Mouse (Mus musculus) heart, embryonic 11.5 days (tissue): ENCODE measurements around the gene Rtl5. TPM values are rescaled to one million over a fixed set of nuclear protein-coding genes. Genes with fewer than 3 reads are reported as not detected.

Experiments
- ATAC-seq: fragments of 200-750 bp; cut with Nextera tagmentation; replicated peaks from 2 replicates; pipeline ENCODE4 v1.8.0; 2017; ENCODE audit warnings: moderate library complexity; ENCODE audit not compliant: insufficient number of reproducible peaks, low FRiP score, low TSS enrichment
- H3K27ac ChIP-seq: fragments of 300-500 bp; sonication (generic); 2 replicates; pipeline ENCODE4 v1.5.1; 2014; ENCODE audit warnings: mild to moderate bottlenecking, low read depth, low read length
- H3K27me3 ChIP-seq: fragments of 300-500 bp; sonication (generic); 2 replicates; pipeline ENCODE4 v1.6.1; 2014; ENCODE audit warnings: mild to moderate bottlenecking, low read length, mixed read lengths; ENCODE audit not compliant: control insufficient read depth, insufficient read depth
- H3K36me3 ChIP-seq: fragments of 300-500 bp; sonication (generic); 2 replicates; pipeline ENCODE4 v1.6.1; 2014; ENCODE audit warnings: mild to moderate bottlenecking, low read length, moderate library complexity, mixed read lengths; ENCODE audit not compliant: control insufficient read depth, insufficient read depth
- H3K4me1 ChIP-seq: fragments of 300-500 bp; sonication (generic); 2 replicates; pipeline ENCODE4 v1.6.1; 2014; ENCODE audit warnings: low read length; ENCODE audit not compliant: control insufficient read depth, insufficient read depth
- H3K4me2 ChIP-seq: fragments of 300-500 bp; sonication (generic); 2 replicates; pipeline ENCODE4 v1.6.1; 2014; ENCODE audit warnings: mild to moderate bottlenecking, moderate library complexity
- H3K4me3 ChIP-seq: fragments of 300-500 bp; sonication (generic); 2 replicates; pipeline ENCODE4 v1.5.1; 2014; ENCODE audit warnings: low read depth, low read length
- H3K9ac ChIP-seq: fragments of 300-500 bp; sonication (generic); 2 replicates; pipeline ENCODE4 v1.6.1; 2014; ENCODE audit warnings: mild to moderate bottlenecking, low read depth, low read length, moderate library complexity
- H3K9me3 ChIP-seq: fragments of 300-500 bp; sonication (generic); replicated peaks from 2 replicates; pipeline ENCODE4 v1.6.1; 2016; ENCODE audit warnings: low read length; ENCODE audit not compliant: control insufficient read depth
- WGBS: fragments of 180-500 bp; shearing (Covaris S2); extraction: QIAGEN DNeasy Blood & Tissue Kit; methylation state at CpG from one replicate; pipeline ENCODE4 v1.1.7; 2014; ENCODE audit not compliant: insufficient replicate concordance; 5-methylcytosine and 5-hydroxymethylcytosine counted together
- polyA plus RNA-seq: library from polyadenylated mRNA; unstranded; fragments of >200 nt; fragmentation: Nextera tagmentation; extraction: Ambion mirVana; gene quantifications from 2 replicates; pipeline ENCODE4 v1.2.1, GENCODE M21; 2014

The Rtl5 gene
- polyA plus RNA-seq, 1 experiment from 2014 or later: 0.92 TPM

GRCm38 (mm10) chrX:102035671-102036070, 35.4 kb downstream of the Rtl5 start:
- no peak overlapping the region for H3K27ac ChIP-seq
- H3K9me3 ChIP-seq: no peaks in the 10 kb centered on the region
- 46% methylated on average over 3 of the region's 3 CpGs for WGBS
- ATAC-seq: no peak
- H3K36me3 ChIP-seq: peaks cover 3% of the 10 kb centered on the region; the same call in 1 of the 2 replicates
- no peak overlapping the region for H3K9ac ChIP-seq
- H3K4me1 ChIP-seq: no peaks in the 10 kb centered on the region
- no peak overlapping the region for H3K4me2 ChIP-seq
- H3K27me3 ChIP-seq: no peaks in the 10 kb centered on the region; the same call in 1 of the 2 replicates
- H3K4me3 ChIP-seq: no peak overlapping the region

GRCm38 (mm10) chrX:102033566-102033965, 37.5 kb downstream of the Rtl5 start:
- ATAC-seq: no peak

DNA sequence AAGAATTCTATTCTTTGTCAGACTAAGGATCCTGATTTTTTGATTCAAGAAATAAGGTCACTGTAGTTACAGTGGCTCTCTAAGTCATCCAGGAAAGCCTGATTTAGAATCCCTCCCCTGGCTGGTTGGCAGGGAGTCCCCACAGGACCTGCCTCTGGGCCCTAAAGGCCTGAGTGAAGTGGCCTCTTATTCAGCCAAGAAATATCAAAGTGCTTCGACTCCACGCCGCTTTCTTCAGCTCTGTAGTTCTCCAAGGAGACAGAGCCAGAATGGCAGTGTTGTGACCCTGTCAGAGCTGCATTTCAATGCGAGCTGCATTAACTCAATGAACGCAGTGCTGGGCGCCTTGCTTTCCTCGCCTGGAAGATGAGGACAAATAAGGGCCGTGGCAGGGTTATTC, 38.7 kb downstream of the Rtl5 start:
- WGBS: 54% methylated on average over 8 of the region's 8 CpGs
- H3K9ac ChIP-seq: no peak overlapping the region
- ATAC-seq: no peak
- H3K4me2 ChIP-seq: no peak overlapping the region
- H3K36me3 ChIP-seq: no peaks in the 10 kb centered on the region
- H3K4me3 ChIP-seq: no peak overlapping the region
- H3K4me1 ChIP-seq: no peaks in the 10 kb centered on the region
- H3K27me3 ChIP-seq: peaks cover 5% of the 10 kb centered on the region
- H3K9me3 ChIP-seq: no peaks in the 10 kb centered on the region
- no peak overlapping the region for H3K27ac ChIP-seq

More at GRCm38 (mm10) chrX:102033566-102033965, 37.5 kb downstream of the Rtl5 start:
- Histone ChIP-seq H3K4me2 (no peak overlapping the region), H3K27me3 (peaks cover 5% of the 10 kb centered on the region), H3K9ac (no peak overlapping the region), H3K4me1 (no peaks in the 10 kb centered on the region), H3K4me3 (no peak overlapping the region), H3K36me3 (no peaks in the 10 kb centered on the region), H3K27ac (no peak overlapping the region), H3K9me3 (no peaks in the 10 kb centered on the region)
- 63% methylated on average over 1 of the region's 2 CpGs for WGBS

DNA sequence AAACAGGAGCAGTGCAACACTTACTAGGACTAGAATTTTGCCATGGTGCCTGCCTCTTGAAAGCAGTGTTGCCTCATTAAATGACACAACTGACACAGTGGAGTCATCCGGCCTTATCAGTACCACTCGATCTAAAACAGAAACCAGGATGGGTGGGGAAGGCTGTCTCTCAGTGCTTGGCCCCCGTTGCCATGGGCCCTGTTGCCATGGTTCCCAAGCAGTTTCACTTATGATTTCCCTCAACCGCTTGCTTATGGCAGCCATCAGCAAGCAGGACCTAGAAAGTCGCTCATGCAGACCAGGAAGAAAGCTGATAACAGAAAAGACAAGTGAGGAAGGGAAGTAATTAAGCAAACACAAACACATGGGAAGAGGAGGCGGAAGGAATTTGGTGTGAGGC, 39.3 kb downstream of the Rtl5 start:
- H3K36me3 ChIP-seq: no peaks in the 10 kb centered on the region
- H3K4me2 ChIP-seq: no peak overlapping the region
- H3K27me3 ChIP-seq: peaks cover 5% of the 10 kb centered on the region
- no peaks in the 10 kb centered on the region for H3K9me3 ChIP-seq
- no peak for ATAC-seq
- WGBS: 37% methylated on average over 6 of the region's 6 CpGs
- H3K9ac ChIP-seq: no peak overlapping the region
- H3K4me3 ChIP-seq: no peak overlapping the region
- no peaks in the 10 kb centered on the region for H3K4me1 ChIP-seq
- no peak overlapping the region for H3K27ac ChIP-seq

DNA sequence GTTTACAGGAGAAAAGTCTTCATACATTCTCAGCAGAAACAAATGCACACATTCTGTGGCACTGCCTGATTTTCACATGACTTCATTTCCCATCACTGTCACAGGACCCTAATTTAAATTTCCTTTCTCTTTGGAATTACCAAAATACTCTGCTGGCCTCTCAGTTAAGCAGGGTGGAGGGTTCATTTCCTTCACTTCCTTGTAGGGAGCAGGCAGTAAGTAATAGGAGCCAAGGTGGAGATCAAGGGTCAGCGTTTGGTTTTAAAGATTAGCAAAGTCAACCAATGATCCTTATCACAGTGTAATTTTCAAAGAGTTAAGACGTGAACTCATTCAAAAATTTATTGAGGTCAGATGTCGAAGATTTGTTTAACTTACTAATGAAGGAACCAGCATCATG, 46.1 kb downstream of the Rtl5 start:
- Histone ChIP-seq H3K9ac (no peak overlapping the region), H3K4me1 (peaks cover under 1% of the 10 kb centered on the region; the same call in 1 of the 2 replicates), H3K27ac (no peak overlapping the region), H3K9me3 (no peaks in the 10 kb centered on the region), H3K4me3 (no peak overlapping the region), H3K36me3 (no peaks in the 10 kb centered on the region), H3K4me2 (no peak overlapping the region), H3K27me3 (peaks cover 8% of the 10 kb centered on the region)
- no peak for ATAC-seq
- WGBS: 53% methylated on average over 3 of the region's 3 CpGs

- H3K27me3 ChIP-seq: peaks cover 3% of the 10 kb centered on the region; the same call in 1 of the 2 replicates
- no peak for ATAC-seq
- WGBS: 51% methylated on average over 7 of the region's 7 CpGs
- peak overlapping the region; percentile 73 for H3K27ac ChIP-seq
- H3K4me1 ChIP-seq: peaks cover 14% of the 10 kb centered on the region
- no peak overlapping the region for H3K4me2 ChIP-seq
- no peaks in the 10 kb centered on the region for H3K9me3 ChIP-seq
- H3K4me3 ChIP-seq: no peak overlapping the region
- no peak overlapping the region for H3K9ac ChIP-seq
- H3K36me3 ChIP-seq: no peaks in the 10 kb centered on the region
Measured at GRCm38 (mm10) chrX:102019471-102020240, 51.4 kb downstream of the Rtl5 start.

DNA sequence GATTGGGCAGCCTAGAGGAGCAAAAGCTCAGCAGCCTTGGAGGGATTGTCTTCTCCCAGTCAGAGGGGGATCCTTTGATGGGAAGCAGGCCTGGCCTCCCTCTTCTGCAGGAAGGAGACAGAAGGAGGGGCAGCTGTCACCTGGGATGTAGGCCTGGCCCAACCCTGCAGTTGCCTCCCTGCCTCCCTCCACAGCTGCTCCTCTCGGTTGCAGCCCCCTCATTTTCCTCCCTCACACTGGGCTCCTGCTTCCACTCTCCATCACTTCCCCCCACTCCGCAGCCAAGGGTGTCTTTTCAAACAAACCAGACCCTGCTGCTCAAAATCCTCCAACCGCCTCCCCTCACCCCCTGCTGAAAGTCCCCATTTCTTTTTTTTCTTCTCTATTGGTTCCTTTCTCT, 52.2 kb downstream of the Rtl5 start:
- no peaks in the 10 kb centered on the region for H3K36me3 ChIP-seq
- peak overlapping the region; percentile 76 for H3K27ac ChIP-seq
- no peak overlapping the region for H3K4me3 ChIP-seq
- WGBS: 19% methylated on average over 3 of the region's 3 CpGs
- H3K4me1 ChIP-seq: peaks cover 18% of the 10 kb centered on the region
- peaks cover 3% of the 10 kb centered on the region; the same call in 1 of the 2 replicates for H3K27me3 ChIP-seq
- ATAC-seq: peak; percentile 68; the same call in 1 of the 2 replicates
- H3K4me2 ChIP-seq: peak overlapping the region; percentile 39
- no peak overlapping the region for H3K9ac ChIP-seq
- no peaks in the 10 kb centered on the region for H3K9me3 ChIP-seq

GRCm38 (mm10) chrX:102017213-102017923, 53.7 kb downstream of the Rtl5 start:
- no peaks in the 10 kb centered on the region for H3K36me3 ChIP-seq
- H3K9ac ChIP-seq: peak overlapping the region; percentile 6; the same call in 1 of the 2 replicates
- peak overlapping the region; percentile 76 for H3K27ac ChIP-seq
- no peak overlapping the region for H3K4me3 ChIP-seq
- ATAC-seq: no peak
- H3K27me3 ChIP-seq: no peaks in the 10 kb centered on the region
- H3K4me1 ChIP-seq: peaks cover 18% of the 10 kb centered on the region
- H3K4me2 ChIP-seq: peak overlapping the region; percentile 39
- no peaks in the 10 kb centered on the region for H3K9me3 ChIP-seq
- 30% methylated on average over 9 of the region's 9 CpGs for WGBS
